Mouse (Mus musculus): ENCODE results near the gene Galnt17. TPM values are rescaled to one million over a fixed set of nuclear protein-coding genes. Genes with fewer than 3 reads are reported as not detected.

The Galnt17 gene
- polyA plus RNA-seq, 1 experiment from 2014 or later, result 7.8 TPM

GRCm38 (mm10) chr5:131236906-131237305 lies 71.4 kb downstream of the Galnt17 start:
- H3K27ac ChIP-seq (replicated peaks), result no peak overlapping the region
- 79% methylated on average over 8 of the region's 8 CpGs for WGBS
- H3K27me3 ChIP-seq, result no peaks in the 10 kb centered on the region
- H3K4me2 ChIP-seq, result no peak overlapping the region
- no peak overlapping the region for H3K4me3 ChIP-seq
- ATAC-seq (ENCODE audit: low FRiP score, low read depth), result no peak
- H3K36me3 ChIP-seq, result no peaks in the 10 kb centered on the region
- H3K9me3 ChIP-seq, result no peaks in the 10 kb centered on the region
- H3K9ac ChIP-seq, result no peak overlapping the region
- H3K4me1 ChIP-seq (replicated peaks), result 0 out of 2 replicates have a peak, but pooled peaks cover 4% of the 10 kb centered on the region

- no peak for ATAC-seq (ENCODE audit: low FRiP score, low read depth)
- H3K4me1 ChIP-seq (replicated peaks), result 0 out of 2 replicates have a peak, but pooled peaks cover 4% of the 10 kb centered on the region
- no peak overlapping the region for H3K4me3 ChIP-seq
- no peak overlapping the region for H3K27ac ChIP-seq (replicated peaks)
- H3K27me3 ChIP-seq, result no peaks in the 10 kb centered on the region
- H3K4me2 ChIP-seq, result no peak overlapping the region
- H3K9me3 ChIP-seq, result no peaks in the 10 kb centered on the region
- H3K9ac ChIP-seq, result no peak overlapping the region
- H3K36me3 ChIP-seq, result no peaks in the 10 kb centered on the region
- WGBS, result 82% methylated on average over 8 of the region's 8 CpGs
Observed at GRCm38 (mm10) chr5:131233828-131234227, 74.5 kb downstream of the Galnt17 start.

- Histone ChIP-seq H3K27ac (replicated peaks) (no peak overlapping the region), H3K36me3 (no peaks in the 10 kb centered on the region), H3K4me2 (no peak overlapping the region), H3K4me3 (no peak overlapping the region), H3K9me3 (no peaks in the 10 kb centered on the region), H3K4me1 (replicated peaks) (0 out of 2 replicates have a peak, but pooled peaks cover 4% of the 10 kb centered on the region), H3K27me3 (no peaks in the 10 kb centered on the region), H3K9ac (no peak overlapping the region)
- no peak for ATAC-seq (ENCODE audit: low FRiP score, low read depth)
- 76% methylated on average over 11 of the region's 11 CpGs for WGBS
Observed at GRCm38 (mm10) chr5:131231060-131231459, 77.2 kb downstream of the Galnt17 start.

GRCm38 (mm10) chr5:131229744-131230143 lies 78.6 kb downstream of the Galnt17 start:
- Histone ChIP-seq H3K4me2 (no peak overlapping the region), H3K4me3 (no peak overlapping the region), H3K27me3 (no peaks in the 10 kb centered on the region), H3K9ac (no peak overlapping the region), H3K9me3 (no peaks in the 10 kb centered on the region), H3K36me3 (no peaks in the 10 kb centered on the region), H3K27ac (replicated peaks) (no peak overlapping the region), H3K4me1 (replicated peaks) (0 out of 2 replicates have a peak, but pooled peaks cover 4% of the 10 kb centered on the region)
- no peak for ATAC-seq (ENCODE audit: low FRiP score, low read depth)
- 83% methylated on average over 10 of the region's 10 CpGs for WGBS

- no peaks in the 10 kb centered on the region for H3K9me3 ChIP-seq
- no peak for ATAC-seq (ENCODE audit: low FRiP score, low read depth)
- no peak overlapping the region for H3K4me2 ChIP-seq
- 71% methylated on average over 1 of the region's 1 CpGs for WGBS
- no peak overlapping the region for H3K9ac ChIP-seq
- H3K27me3 ChIP-seq, result no peaks in the 10 kb centered on the region
- no peaks in the 10 kb centered on the region for H3K36me3 ChIP-seq
- H3K4me3 ChIP-seq, result no peak overlapping the region
- H3K27ac ChIP-seq (replicated peaks), result no peak overlapping the region
- H3K4me1 ChIP-seq (replicated peaks), result no peaks in the 10 kb centered on the region
Observed at GRCm38 (mm10) chr5:131223416-131223815, 84.9 kb downstream of the Galnt17 start.

GRCm38 (mm10) chr5:131222498-131223244 lies 85.6 kb downstream of the Galnt17 start:
- no peak for ATAC-seq (ENCODE audit: low FRiP score, low read depth)
- H3K27me3 ChIP-seq, result no peaks in the 10 kb centered on the region
- H3K9me3 ChIP-seq, result no peaks in the 10 kb centered on the region
- H3K36me3 ChIP-seq, result no peaks in the 10 kb centered on the region
- no peak overlapping the region for H3K4me2 ChIP-seq
- WGBS, result 82% methylated on average over 10 of the region's 10 CpGs
- H3K4me1 ChIP-seq (replicated peaks), result no peaks in the 10 kb centered on the region
- no peak overlapping the region for H3K9ac ChIP-seq
- H3K27ac ChIP-seq (replicated peaks), result no peak overlapping the region
- H3K4me3 ChIP-seq, result no peak overlapping the region

- Histone ChIP-seq H3K4me2 (no peak overlapping the region), H3K9ac (no peak overlapping the region), H3K36me3 (no peaks in the 10 kb centered on the region), H3K27me3 (no peaks in the 10 kb centered on the region), H3K27ac (replicated peaks) (no peak overlapping the region), H3K4me3 (no peak overlapping the region), H3K9me3 (no peaks in the 10 kb centered on the region), H3K4me1 (replicated peaks) (no peaks in the 10 kb centered on the region)
- no peak for ATAC-seq (ENCODE audit: low FRiP score, low read depth)
- WGBS, result 83% methylated on average over 3 of the region's 3 CpGs
Observed at GRCm38 (mm10) chr5:131218221-131218620, 90.1 kb downstream of the Galnt17 start.

- no peak for ATAC-seq (ENCODE audit: low FRiP score, low read depth)
- H3K4me2 ChIP-seq, result no peak overlapping the region
- H3K4me1 ChIP-seq (replicated peaks), result no peaks in the 10 kb centered on the region
- no peak overlapping the region for H3K4me3 ChIP-seq
- H3K9ac ChIP-seq, result no peak overlapping the region
- H3K9me3 ChIP-seq, result no peaks in the 10 kb centered on the region
- WGBS, result 42% methylated on average over 3 of the region's 3 CpGs
- H3K27me3 ChIP-seq, result no peaks in the 10 kb centered on the region
- H3K36me3 ChIP-seq, result no peaks in the 10 kb centered on the region
- H3K27ac ChIP-seq (replicated peaks), result no peak overlapping the region
Observed at GRCm38 (mm10) chr5:131211618-131212017, 96.7 kb downstream of the Galnt17 start.

- Histone ChIP-seq H3K4me1 (replicated peaks) (no peaks in the 10 kb centered on the region), H3K4me3 (no peak overlapping the region), H3K27me3 (no peaks in the 10 kb centered on the region), H3K9ac (no peak overlapping the region), H3K9me3 (no peaks in the 10 kb centered on the region), H3K4me2 (no peak overlapping the region), H3K27ac (replicated peaks) (no peak overlapping the region), H3K36me3 (no peaks in the 10 kb centered on the region)
- WGBS, result 46% methylated on average over 2 of the region's 2 CpGs
- ATAC-seq (ENCODE audit: low FRiP score, low read depth), result no peak
Observed at GRCm38 (mm10) chr5:131201146-131201545, 107.2 kb downstream of the Galnt17 start.

GRCm38 (mm10) chr5:131192311-131192710 lies 116.0 kb downstream of the Galnt17 start:
- Histone ChIP-seq H3K4me2 (no peak overlapping the region), H3K27ac (replicated peaks) (no peak overlapping the region), H3K9me3 (no peaks in the 10 kb centered on the region), H3K9ac (no peak overlapping the region), H3K27me3 (no peaks in the 10 kb centered on the region), H3K36me3 (no peaks in the 10 kb centered on the region), H3K4me1 (replicated peaks) (no peaks in the 10 kb centered on the region), H3K4me3 (no peak overlapping the region)
- ATAC-seq (ENCODE audit: low FRiP score, low read depth), result no peak
- 79% methylated on average over 3 of the region's 3 CpGs for WGBS

- Histone ChIP-seq H3K9me3 (no peaks in the 10 kb centered on the region), H3K27me3 (no peaks in the 10 kb centered on the region)
- ATAC-seq (ENCODE audit: low FRiP score, low read depth), result no peak
Observed at GRCm38 (mm10) chr5:131184566-131184965, 123.7 kb downstream of the Galnt17 start.

GRCm38 (mm10) chr5:131181231-131181630 lies 127.1 kb downstream of the Galnt17 start:
- WGBS, result 83% methylated on average over 1 of the region's 1 CpGs

More at GRCm38 (mm10) chr5:131184566-131184965, 123.7 kb downstream of the Galnt17 start:
- H3K4me1 ChIP-seq (replicated peaks), result no peaks in the 10 kb centered on the region
- no peaks in the 10 kb centered on the region for H3K36me3 ChIP-seq
- H3K27ac ChIP-seq (replicated peaks), result no peak overlapping the region
- no peak overlapping the region for H3K4me2 ChIP-seq
- no peak overlapping the region for H3K4me3 ChIP-seq
- no peak overlapping the region for H3K9ac ChIP-seq

More at GRCm38 (mm10) chr5:131181231-131181630, 127.1 kb downstream of the Galnt17 start:
- no peak for ATAC-seq (ENCODE audit: low FRiP score, low read depth)
- Histone ChIP-seq H3K4me1 (replicated peaks) (0 out of 2 replicates have a peak, but pooled peaks cover 10% of the 10 kb centered on the region), H3K9me3 (no peaks in the 10 kb centered on the region), H3K4me3 (no peak overlapping the region), H3K4me2 (no peak overlapping the region), H3K27me3 (no peaks in the 10 kb centered on the region), H3K9ac (no peak overlapping the region), H3K27ac (replicated peaks) (no peak overlapping the region), H3K36me3 (no peaks in the 10 kb centered on the region)
